Mouse (Mus musculus) lung, embryonic 14.5 days (tissue): ENCODE measurements around the gene Tnik. TPM values are rescaled to one million over a fixed set of nuclear protein-coding genes. Genes with fewer than 3 reads are reported as not detected.
A peak's percentile ranks its signal among the peaks of the same experiment; 100 is the strongest.

Source experiments
- ATAC-seq: fragments of 200-750 bp; cut with Nextera tagmentation; 2 replicates; pipeline ENCODE4 v1.8.0; 2017; ENCODE audit warnings: mild to moderate bottlenecking, moderate TSS enrichment, moderate library complexity; ENCODE audit not compliant: insufficient read depth
- DNase-seq: peaks from one replicate; pipeline ENCODE4 v3.0.0-alpha.2; 2015
- H3K27ac ChIP-seq: fragments of 300-500 bp; sonication (generic); 2 replicates; pipeline ENCODE4 v1.5.1; 2014; ENCODE audit warnings: low read depth, mild to moderate bottlenecking, moderate library complexity
- H3K27me3 ChIP-seq: fragments of 300-500 bp; sonication (generic); 2 replicates; pipeline ENCODE4 v1.6.1; 2014; ENCODE audit warnings: low read length, control low read depth; ENCODE audit not compliant: insufficient read depth
- H3K36me3 ChIP-seq: fragments of 300-500 bp; sonication (generic); 2 replicates; pipeline ENCODE4 v1.6.1; 2014; ENCODE audit warnings: control low read depth; ENCODE audit not compliant: insufficient read depth
- H3K4me1 ChIP-seq: fragments of 300-500 bp; sonication (generic); 2 replicates; pipeline ENCODE4 v1.6.1; 2014; ENCODE audit warnings: antibody characterized with exemption, control low read depth; ENCODE audit not compliant: insufficient read depth
- H3K4me2 ChIP-seq: fragments of 300-500 bp; sonication (generic); 2 replicates; pipeline ENCODE4 v1.6.1; 2014; ENCODE audit warnings: mild to moderate bottlenecking
- H3K4me3 ChIP-seq: fragments of 300-500 bp; sonication (generic); 2 replicates; pipeline ENCODE4 v1.5.1; 2014; ENCODE audit warnings: low read depth, low read length
- H3K9ac ChIP-seq: fragments of 300-500 bp; sonication (generic); 2 replicates; pipeline ENCODE4 v1.6.1; 2014
- H3K9me3 ChIP-seq: fragments of 300-500 bp; sonication (generic); 2 replicates; pipeline ENCODE4 v1.6.1; 2016; ENCODE audit warnings: low read depth, low read length, control low read depth
- CTCF ChIP-seq: IDR thresholded peaks from 2 replicates; pipeline ENCODE4 v1.5.1; 2016; ENCODE audit warnings: antibody characterized with exemption, low read depth
- WGBS: fragments of 180-500 bp; shearing (Covaris S2); extraction: QIAGEN DNeasy Blood & Tissue Kit; methylation state at CpG from one replicate; pipeline ENCODE4 v1.1.7; 2014; 5-methylcytosine and 5-hydroxymethylcytosine counted together
- microRNA-seq: library from miRNA; unstranded; fragments of <30 nt; microRNA quantifications from one replicate; pipeline ENCODE4, GENCODE M21; 2016; ENCODE audit warnings: borderline number of aligned reads
- polyA plus RNA-seq: library from polyadenylated mRNA; unstranded; fragments of >200 nt; fragmentation: Nextera tagmentation; extraction: Ambion mirVana; gene quantifications from 2 replicates; pipeline ENCODE4 v1.2.1, GENCODE M21; 2014

Gene Tnik
- polyA plus RNA-seq, 1 experiment from 2014 or later, result 13.6 TPM

GRCm38 (mm10) chr3:28721218-28721617 lies 458.2 kb downstream of the Tnik start:
- no peaks in the 10 kb centered on the region for H3K27me3 ChIP-seq
- no peaks in the 10 kb centered on the region for H3K9me3 ChIP-seq
- H3K36me3 ChIP-seq, result no peaks in the 10 kb centered on the region
- WGBS, result 34% methylated on average over 5 of the region's 5 CpGs
- DNase-seq (no peak), ATAC-seq (no peak)
- TF ChIP-seq CTCF, result no peak
- H3K4me2 ChIP-seq, result no peak overlapping the region
- H3K4me3 ChIP-seq, result no peak overlapping the region
- H3K9ac ChIP-seq, result no peak overlapping the region
- no peak overlapping the region; the same call in 1 of the 2 replicates for H3K27ac ChIP-seq
- peaks cover 4% of the 10 kb centered on the region; the same call in 1 of the 2 replicates for H3K4me1 ChIP-seq

- ATAC-seq, result no peak; the same call in 1 of the 2 replicates
- no peak for TF ChIP-seq CTCF
- peak; percentile 23 for DNase-seq
- Histone ChIP-seq H3K9me3 (no peaks in the 10 kb centered on the region), H3K27me3 (no peaks in the 10 kb centered on the region), H3K27ac (no peak overlapping the region), H3K4me2 (no peak overlapping the region), H3K36me3 (no peaks in the 10 kb centered on the region), H3K4me3 (no peak overlapping the region), H3K9ac (no peak overlapping the region), H3K4me1 (peaks cover 4% of the 10 kb centered on the region; the same call in 1 of the 2 replicates)
- WGBS, result 52% methylated on average over 7 of the region's 7 CpGs
Measured at GRCm38 (mm10) chr3:28721838-28722237, 458.8 kb downstream of the Tnik start.

GRCm38 (mm10) chr3:28722531-28722930 lies 459.5 kb downstream of the Tnik start:
- Histone ChIP-seq H3K27ac (no peak overlapping the region), H3K4me3 (no peak overlapping the region), H3K4me1 (peaks cover 4% of the 10 kb centered on the region; the same call in 1 of the 2 replicates), H3K9ac (no peak overlapping the region), H3K27me3 (no peaks in the 10 kb centered on the region), H3K9me3 (no peaks in the 10 kb centered on the region), H3K4me2 (no peak overlapping the region), H3K36me3 (no peaks in the 10 kb centered on the region)
- TF ChIP-seq CTCF, result no peak
- ATAC-seq, result no peak
- peak; percentile 45 for DNase-seq

GRCm38 (mm10) chr3:28723534-28723933 lies 460.5 kb downstream of the Tnik start:
- H3K27me3 ChIP-seq, result no peaks in the 10 kb centered on the region
- H3K4me3 ChIP-seq, result no peak overlapping the region
- peak; percentile 33 for TF ChIP-seq CTCF
- H3K4me1 ChIP-seq, result peaks cover 4% of the 10 kb centered on the region; the same call in 1 of the 2 replicates
- DNase-seq, result no peak
- no peak overlapping the region for H3K27ac ChIP-seq
- H3K36me3 ChIP-seq, result no peaks in the 10 kb centered on the region
- 64% methylated on average over 6 of the region's 6 CpGs for WGBS
- H3K9me3 ChIP-seq, result no peaks in the 10 kb centered on the region
- H3K4me2 ChIP-seq, result no peak overlapping the region
- no peak for ATAC-seq
- H3K9ac ChIP-seq, result no peak overlapping the region

GRCm38 (mm10) chr3:28725203-28725602 lies 462.2 kb downstream of the Tnik start:
- Histone ChIP-seq H3K27ac (no peak overlapping the region), H3K4me3 (no peak overlapping the region), H3K4me2 (no peak overlapping the region), H3K9ac (no peak overlapping the region), H3K27me3 (no peaks in the 10 kb centered on the region), H3K9me3 (no peaks in the 10 kb centered on the region), H3K4me1 (peaks cover 4% of the 10 kb centered on the region; the same call in 1 of the 2 replicates), H3K36me3 (no peaks in the 10 kb centered on the region)
- ATAC-seq, result no peak
- 78% methylated on average over 13 of the region's 13 CpGs for WGBS
- DNase-seq, result no peak
- TF ChIP-seq CTCF, result no peak

Small RNA genes lying within 50 kb of the gene (microRNA-seq; reads per million reads assigned to microRNA genes)
- not detected for gene Mir466q
